Comparison of ENCODE assay signal across 8 mouse cellular contexts in the genomic region with DNA sequence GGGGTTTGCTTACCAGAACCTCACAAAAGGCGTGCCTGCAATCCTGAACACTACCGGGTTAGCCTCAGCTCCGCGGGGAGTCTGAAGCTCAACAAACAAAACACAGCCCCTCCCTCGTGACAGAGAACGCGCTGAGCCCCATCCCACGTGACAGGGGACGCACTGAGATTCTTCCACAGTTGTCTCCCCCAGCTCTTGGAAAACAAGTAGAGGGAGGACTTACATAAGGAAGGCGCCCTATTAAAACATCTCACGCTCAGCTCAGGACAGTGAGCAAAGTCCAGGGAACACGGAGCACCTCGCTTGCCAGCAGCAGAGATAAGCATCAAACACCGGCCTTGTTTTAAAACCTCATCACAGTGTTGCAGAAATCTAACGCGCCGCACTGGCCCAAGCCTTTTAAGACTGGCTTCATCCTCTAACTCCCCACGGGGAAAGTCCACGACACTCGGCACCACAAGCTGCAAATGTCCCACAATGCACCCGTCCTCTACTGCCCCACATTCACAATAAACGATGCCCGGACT. TPM values are rescaled to one million over a fixed set of nuclear protein-coding genes. Genes with fewer than 3 reads are reported as not detected.
A peak's percentile ranks its signal among the peaks of the same experiment; 100 is the strongest.
DNase-seq lines count a peak whose midpoint lies in the region; ATAC-seq and TF ChIP-seq lines count a peak whose summit lies in the region.

No protein-coding gene starts in this region.

- intact Hi-C loops in gastrocnemius, adult 2 months (cut with DNase I), result no loop called here

- peaks cover 5% of the 10 kb centered on the region for H3K4me1 ChIP-seq in hindbrain, embryonic 16.5 days (ENCODE audit: control insufficient read depth, insufficient read depth, low read depth, low read length)
- H3K4me1 ChIP-seq in liver, embryonic 12.5 days, result peaks cover 22% of the 10 kb centered on the region

- no peak for TF ChIP-seq CTCF in brain, embryonic 14.5 days (IDR thresholded peaks at IDR 0.05; ENCODE audit: borderline replicate concordance, extremely low read depth, insufficient read depth, insufficient read length)
- TF ChIP-seq CTCF in gastrocnemius, adult 2 months (IDR thresholded peaks at IDR 0.05), result no peak

- WGBS in hindbrain, embryonic 16.5 days, result 27% methylated on average over 23 of the region's 23 CpGs
- 61% methylated on average over 23 of the region's 23 CpGs for WGBS in liver, embryonic 12.5 days (ENCODE audit: insufficient replicate concordance)

- no peaks in the 10 kb centered on the region for H3K9me3 ChIP-seq in hindbrain, embryonic 16.5 days (ENCODE audit: control insufficient read depth, low read length)
- no peaks in the 10 kb centered on the region for H3K9me3 ChIP-seq in liver, embryonic 12.5 days (replicated peaks)

- no peak overlapping the region for H3K9ac ChIP-seq in hindbrain, embryonic 16.5 days (ENCODE audit: low read depth, low read length)
- H3K9ac ChIP-seq in liver, embryonic 12.5 days, result no peak overlapping the region

- H3K27me3 ChIP-seq in hindbrain, embryonic 16.5 days (replicated peaks; ENCODE audit: control insufficient read depth, insufficient read depth, low read length), result no peaks in the 10 kb centered on the region
- no peaks in the 10 kb centered on the region for H3K27me3 ChIP-seq in liver, embryonic 12.5 days (replicated peaks)

- no peak for TF ChIP-seq POLR2A in brain, embryonic 14.5 days (IDR thresholded peaks at IDR 0.05; ENCODE audit: borderline replicate concordance, extremely low read depth, insufficient read depth, insufficient read length, poor library complexity, severe bottlenecking)

- H3K4me2 ChIP-seq in hindbrain, embryonic 16.5 days (ENCODE audit: low read length), result peak overlapping the region; percentile 44
- H3K4me2 ChIP-seq in liver, embryonic 12.5 days, result peak overlapping the region; percentile 22; the same call in 1 of the 2 replicates

- ATAC-seq in hindbrain, embryonic 16.5 days, result no peak
- ATAC-seq in liver, embryonic 12.5 days, result no peak

- peaks cover 14% of the 10 kb centered on the region for H3K36me3 ChIP-seq in hindbrain, embryonic 16.5 days (ENCODE audit: control insufficient read depth, insufficient read depth, low read length)
- peaks cover 66% of the 10 kb centered on the region for H3K36me3 ChIP-seq in liver, embryonic 12.5 days

- peak; percentile 35 for DNase-seq in adrenal gland, postnatal 10 days
- DNase-seq in adrenal gland, postnatal 25 days, result no peak
- DNase-seq in brain, embryonic 14.5 days (ENCODE audit: low read depth), result peak; percentile 51
- DNase-seq in testis, postnatal 14 days (ENCODE audit: low spot score), result peak; percentile 70
- DNase-seq in T-cell, adult 2 months (ENCODE audit: low spot score), result no peak
- no peak for DNase-seq in gastrocnemius, adult 2 months

- H3K27ac ChIP-seq in hindbrain, embryonic 16.5 days (ENCODE audit: low read depth, low read length), result no peak overlapping the region
- peak overlapping the region; percentile 51 for H3K27ac ChIP-seq in liver, embryonic 12.5 days
- H3K27ac ChIP-seq in gastrocnemius, adult 2 months, result no peak overlapping the region

- peak overlapping the region; percentile 1 for H3K4me3 ChIP-seq in hindbrain, embryonic 16.5 days (ENCODE audit: low read length)
- H3K4me3 ChIP-seq in liver, embryonic 12.5 days, result no peak overlapping the region
- H3K4me3 ChIP-seq in gastrocnemius, adult 2 months, result no peak overlapping the region

RNA-seq across cellular contexts. Expression of gene Marc1, which starts 16.1 kb away (rescaled TPM):
- total RNA-seq in adrenal gland, postnatal 10 days (2021), result 10 to 100 TPM; 15.0 to 43.0 TPM
- total RNA-seq in adrenal gland, postnatal 25 days (2021), result 1.4 and 4.4 TPM in 2 replicates
- 0.10 and 0.33 TPM in 2 replicates for polyA plus RNA-seq in brain, embryonic 14.5 days (2012; rRNA removed)
- polyA plus RNA-seq in hindbrain, embryonic 16.5 days (2015; fragmentation: Nextera tagmentation; extraction: Ambion mirVana), result 0.24 and 0.30 TPM in 2 replicates
- polyA plus RNA-seq in liver, embryonic 12.5 days (2016; fragmentation: Nextera tagmentation; extraction: Ambion mirVana), result 7.2 and 7.3 TPM in 2 replicates
- not detected for total RNA-seq in gastrocnemius, adult 2 months (2021)

RNA-seq across cellular contexts. Expression of gene Marc2, which starts 19.0 kb away (rescaled TPM):
- 100 to 1,000 TPM; 315 to 378 TPM for total RNA-seq in adrenal gland, postnatal 10 days (2021)
- 257 and 310 TPM in 2 replicates for total RNA-seq in adrenal gland, postnatal 25 days (2021)
- polyA plus RNA-seq in brain, embryonic 14.5 days (2012; rRNA removed), result 43.8 and 44.1 TPM in 2 replicates
- 121 and 129 TPM in 2 replicates for polyA plus RNA-seq in hindbrain, embryonic 16.5 days (2015; fragmentation: Nextera tagmentation; extraction: Ambion mirVana)
- polyA plus RNA-seq in liver, embryonic 12.5 days (2016; fragmentation: Nextera tagmentation; extraction: Ambion mirVana), result 171 and 178 TPM in 2 replicates
- 100 to 1,000 TPM; 126 to 170 TPM for total RNA-seq in gastrocnemius, adult 2 months (2021)

RNA-seq across cellular contexts. Expression of gene C130074G19Rik, which starts 55.8 kb away (rescaled TPM):
- total RNA-seq in adrenal gland, postnatal 10 days (2021), result 10 to 100 TPM; 41.7 to 43.4 TPM
- 20.8 and 24.7 TPM in 2 replicates for total RNA-seq in adrenal gland, postnatal 25 days (2021)
- 4.4 and 7.8 TPM in 2 replicates for polyA plus RNA-seq in brain, embryonic 14.5 days (2012; rRNA removed)
- 0.97 and 1.0 TPM in 2 replicates for polyA plus RNA-seq in hindbrain, embryonic 16.5 days (2015; fragmentation: Nextera tagmentation; extraction: Ambion mirVana)
- 1.2 and 1.3 TPM in 2 replicates for polyA plus RNA-seq in liver, embryonic 12.5 days (2016; fragmentation: Nextera tagmentation; extraction: Ambion mirVana)
- 10 to 100 TPM in 1 of 2 experiments, 1 to 10 TPM in 1; 7.1 to 10.1 TPM for total RNA-seq in gastrocnemius, adult 2 months (2021)

Comparison
In these comparisons a context has a peak if more than half of its experiments do, and no peak if none do; other contexts are left out.
1. DNase-seq: peak in adrenal gland, postnatal 10 days (single experiment), brain, embryonic 14.5 days (single experiment) and testis, postnatal 14 days (single experiment); none in adrenal gland, postnatal 25 days (single experiment), T-cell, adult 2 months (single experiment) and gastrocnemius, adult 2 months (single experiment).